Mouse (Mus musculus) forebrain, postnatal 0 days (tissue): ENCODE measurements around the gene Slc35e1. TPM values are rescaled to one million over a fixed set of nuclear protein-coding genes. Genes with fewer than 3 reads are reported as not detected.

Source experiments
- ATAC-seq: fragments of 200-750 bp; cut with Nextera tagmentation; 2 replicates; pipeline ENCODE4 v1.8.0; 2017; ENCODE audit warnings: mild to moderate bottlenecking, moderate library complexity
- DNase-seq: peaks from one replicate; pipeline ENCODE4 v3.0.0-alpha.2; 2015
- H3K27ac ChIP-seq: fragments of 300-500 bp; sonication (generic); 2 replicates; pipeline ENCODE4 v1.5.1; 2014; ENCODE audit warnings: low read depth, mild to moderate bottlenecking, antibody characterized with exemption, low read length, moderate library complexity, mixed read lengths
- H3K27me3 ChIP-seq: fragments of 300-500 bp; sonication (generic); 2 replicates; pipeline ENCODE4 v1.6.1; 2014; ENCODE audit warnings: mild to moderate bottlenecking, low read length, mixed read lengths; ENCODE audit not compliant: insufficient read depth
- H3K36me3 ChIP-seq: fragments of 300-500 bp; sonication (generic); 2 replicates; pipeline ENCODE4 v1.6.1; 2014; ENCODE audit warnings: mild to moderate bottlenecking, moderate library complexity; ENCODE audit not compliant: insufficient read depth
- H3K4me1 ChIP-seq: fragments of 300-500 bp; sonication (generic); 2 replicates; pipeline ENCODE4 v1.6.1; 2014; ENCODE audit warnings: antibody characterized with exemption; ENCODE audit not compliant: insufficient read depth
- H3K4me2 ChIP-seq: fragments of 300-500 bp; sonication (generic); 2 replicates; pipeline ENCODE4 v1.6.1; 2014; ENCODE audit warnings: low read depth, mild to moderate bottlenecking, moderate library complexity
- H3K4me3 ChIP-seq: fragments of 300-500 bp; sonication (generic); 2 replicates; pipeline ENCODE4 v1.5.1; 2014; ENCODE audit warnings: low read depth, low read length, mixed read lengths
- H3K9ac ChIP-seq: fragments of 300-500 bp; sonication (generic); 2 replicates; pipeline ENCODE4 v1.6.1; 2014; ENCODE audit warnings: mild to moderate bottlenecking
- H3K9me3 ChIP-seq: fragments of 300-500 bp; sonication (generic); 2 replicates; pipeline ENCODE4 v1.6.1; 2016; ENCODE audit warnings: low read length
- CTCF ChIP-seq: sonication (generic); IDR thresholded peaks from 2 replicates; pipeline ENCODE4 v1.5.1; 2016; ENCODE audit warnings: antibody characterized with exemption, control low read depth, low read depth
- WGBS: fragments of 180-500 bp; shearing (Covaris S2); extraction: QIAGEN DNeasy Blood & Tissue Kit; methylation state at CpG from one replicate; pipeline ENCODE4 v1.1.7; 2014; 5-methylcytosine and 5-hydroxymethylcytosine counted together
- polyA plus RNA-seq: library from polyadenylated mRNA; unstranded; fragments of >200 nt; fragmentation: Nextera tagmentation; extraction: Ambion mirVana; gene quantifications from 2 replicates; pipeline ENCODE4 v1.2.1, GENCODE M21; 2015
- total RNA-seq: library from RNA; depleted of rRNA; stranded (reverse); fragments of >200 nt; gene quantifications from 2 replicates; pipeline ENCODE4 v1.2.3, GENCODE M21; 2014; rRNA removed

The Slc35e1 gene
- total RNA-seq (47.1 and 55.1 TPM in 2 replicates), polyA plus RNA-seq (8.8 and 12.2 TPM in 2 replicates)

- Histone ChIP-seq H3K4me2 (peak within 1 kb of the TSS; percentile 87), H3K4me3 (peak within 1 kb of the TSS; percentile 84), H3K27ac (peak within 1 kb of the TSS; percentile 81), H3K36me3 (peaks cover 38% of the 10 kb centered on the region), H3K9ac (peak within 1 kb of the TSS; percentile 62), H3K9me3 (no peaks in the 10 kb centered on the region), H3K4me1 (peaks cover 4% of the 10 kb centered on the region), H3K27me3 (no peaks in the 10 kb centered on the region)
- WGBS = under 1% methylated on average over 89 of the region's 98 CpGs
- ATAC-seq = peak; percentile 49
- TF ChIP-seq CTCF = no peak
- peak; percentile 38 for DNase-seq
These were observed at the start of gene Slc35e1 for GRCm38 (mm10) chr8:72491680-72492621. Gene Slc35e1 (minus strand): TSS chr8:72492614.

DNA sequence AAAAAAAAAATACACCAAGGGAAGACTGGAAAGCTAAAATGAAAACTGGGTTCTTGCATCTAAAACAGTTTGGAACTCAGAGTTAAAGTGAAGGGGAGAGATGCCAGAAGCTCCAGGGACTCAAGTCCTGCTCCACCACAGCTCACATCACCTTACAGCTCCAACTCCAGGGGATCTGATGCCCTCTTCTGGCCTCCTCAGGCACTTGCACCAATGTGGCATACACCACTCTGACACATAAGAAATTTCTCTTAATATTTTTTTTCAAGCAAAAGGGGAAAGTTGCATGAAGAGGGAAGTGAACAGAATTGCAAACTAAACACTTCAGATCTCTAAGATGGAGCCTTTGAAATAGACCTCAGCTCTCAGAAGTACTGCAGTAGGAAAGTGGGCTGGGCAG lies 46.8 kb upstream of the Slc35e1 start:
- DNase-seq = no peak
- Histone ChIP-seq H3K27me3 (no peaks in the 10 kb centered on the region), H3K36me3 (no peaks in the 10 kb centered on the region; the same call in 1 of the 2 replicates), H3K9me3 (no peaks in the 10 kb centered on the region), H3K27ac (no peak overlapping the region), H3K9ac (no peak overlapping the region), H3K4me3 (no peak overlapping the region), H3K4me1 (0 out of 2 replicates have a peak, but pooled peaks cover 5% of the 10 kb centered on the region), H3K4me2 (no peak overlapping the region)
- no peak; the same call in 1 of the 2 replicates for TF ChIP-seq CTCF
- no peak for ATAC-seq

- Histone ChIP-seq H3K4me2 (no peak overlapping the region), H3K27ac (no peak overlapping the region), H3K36me3 (no peaks in the 10 kb centered on the region), H3K9ac (no peak overlapping the region), H3K27me3 (no peaks in the 10 kb centered on the region), H3K4me1 (0 out of 2 replicates have a peak, but pooled peaks cover 5% of the 10 kb centered on the region), H3K9me3 (no peaks in the 10 kb centered on the region), H3K4me3 (no peak overlapping the region)
- no peak for TF ChIP-seq CTCF
- no peak for ATAC-seq
- no peak for DNase-seq
- WGBS = 97% methylated on average over 3 of the region's 3 CpGs
These were observed 42.5 kb upstream of the Slc35e1 start for GRCm38 (mm10) chr8:72534888-72535287.

DNA sequence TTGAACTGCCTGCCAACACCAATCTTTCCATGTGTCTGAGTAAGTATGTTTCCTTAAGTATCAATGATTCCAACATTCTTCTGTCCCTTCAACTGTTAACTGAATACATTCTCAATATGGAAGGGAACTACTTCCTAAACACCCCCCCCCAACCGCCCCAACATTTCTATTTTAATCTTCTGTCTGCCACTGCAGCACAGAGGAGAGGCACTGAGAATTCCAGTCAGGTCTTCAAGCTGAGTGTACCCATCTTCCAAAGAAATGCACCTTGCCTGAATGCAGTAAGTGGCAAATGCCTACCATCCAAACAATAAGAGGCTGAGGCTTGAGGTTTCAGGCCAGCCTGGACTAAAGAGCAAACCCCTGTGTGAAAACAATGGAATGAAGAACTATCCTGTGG lies 39.7 kb upstream of the Slc35e1 start:
- H3K4me3 ChIP-seq = no peak overlapping the region
- H3K27me3 ChIP-seq = no peaks in the 10 kb centered on the region
- no peak overlapping the region for H3K9ac ChIP-seq
- TF ChIP-seq CTCF = no peak
- no peak for ATAC-seq
- H3K36me3 ChIP-seq = no peaks in the 10 kb centered on the region
- no peaks in the 10 kb centered on the region for H3K9me3 ChIP-seq
- no peak overlapping the region for H3K4me2 ChIP-seq
- WGBS = 97% methylated on average over 1 of the region's 1 CpGs
- no peak overlapping the region for H3K27ac ChIP-seq
- no peak for DNase-seq
- no peaks in the 10 kb centered on the region for H3K4me1 ChIP-seq

- H3K4me2 ChIP-seq = no peak overlapping the region
- H3K36me3 ChIP-seq = no peaks in the 10 kb centered on the region
- no peak overlapping the region for H3K4me3 ChIP-seq
- H3K4me1 ChIP-seq = no peaks in the 10 kb centered on the region
- ATAC-seq = peak; percentile 14; the same call in 1 of the 2 replicates
- no peaks in the 10 kb centered on the region for H3K27me3 ChIP-seq
- TF ChIP-seq CTCF = no peak
- no peak overlapping the region for H3K27ac ChIP-seq
- H3K9me3 ChIP-seq = no peaks in the 10 kb centered on the region
- H3K9ac ChIP-seq = no peak overlapping the region
- no peak for DNase-seq
These were observed 29.5 kb upstream of the Slc35e1 start for GRCm38 (mm10) chr8:72521888-72522287.

- no peak overlapping the region for H3K9ac ChIP-seq
- H3K27ac ChIP-seq = no peak overlapping the region
- 67% methylated on average over 7 of the region's 7 CpGs for WGBS
- no peak overlapping the region for H3K4me2 ChIP-seq
- H3K36me3 ChIP-seq = no peaks in the 10 kb centered on the region
- DNase-seq (no peak), ATAC-seq (no peak)
- H3K4me1 ChIP-seq = no peaks in the 10 kb centered on the region
- H3K4me3 ChIP-seq = no peak overlapping the region
- no peak for TF ChIP-seq CTCF
- H3K9me3 ChIP-seq = no peaks in the 10 kb centered on the region
- no peaks in the 10 kb centered on the region for H3K27me3 ChIP-seq
These were observed 25.1 kb upstream of the Slc35e1 start for GRCm38 (mm10) chr8:72517421-72517988.

GRCm38 (mm10) chr8:72513158-72513557 lies 20.7 kb upstream of the Slc35e1 start:
- no peaks in the 10 kb centered on the region for H3K9me3 ChIP-seq
- no peak overlapping the region for H3K9ac ChIP-seq
- no peak overlapping the region for H3K4me3 ChIP-seq
- H3K36me3 ChIP-seq = no peaks in the 10 kb centered on the region
- no peak for ATAC-seq
- H3K27me3 ChIP-seq = no peaks in the 10 kb centered on the region
- no peak overlapping the region for H3K27ac ChIP-seq
- no peak for TF ChIP-seq CTCF
- no peak overlapping the region for H3K4me2 ChIP-seq
- H3K4me1 ChIP-seq = no peaks in the 10 kb centered on the region
- DNase-seq = no peak
- 87% methylated on average over 1 of the region's 1 CpGs for WGBS
